ENCODE assay signal across 9 mouse cellular contexts in the genomic region with DNA sequence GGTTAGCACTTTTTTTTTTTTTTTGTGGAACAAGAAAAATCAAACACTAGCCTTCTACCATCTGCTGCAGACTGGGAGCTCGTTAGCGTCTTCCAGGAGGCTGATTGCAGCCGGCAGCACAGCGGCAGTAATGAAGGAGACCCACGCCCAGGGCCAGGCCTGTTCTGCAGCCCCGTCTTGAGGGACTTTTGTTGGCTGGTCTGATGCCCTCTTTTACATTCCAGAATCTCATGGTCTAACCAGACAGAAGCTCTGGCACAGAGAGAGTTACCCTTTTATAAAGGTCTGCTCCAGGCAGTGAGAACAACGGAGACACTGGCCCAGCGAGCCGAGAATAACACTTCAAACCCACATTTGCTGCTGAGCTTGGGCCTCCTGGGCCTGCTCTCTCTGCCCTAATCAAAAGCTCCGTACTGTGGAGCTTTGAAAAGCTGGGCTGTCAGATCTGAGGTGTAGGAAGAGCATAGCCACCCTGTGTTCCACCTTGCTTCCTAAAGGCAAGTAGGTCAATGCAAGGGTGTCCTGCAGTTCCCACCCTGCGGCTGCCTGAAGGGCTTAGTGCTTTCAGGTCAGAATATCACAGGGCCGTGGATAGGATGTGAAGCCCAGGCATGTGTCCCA.
DNase-seq lines count a peak whose midpoint lies in the region; ATAC-seq and TF ChIP-seq lines count a peak whose summit lies in the region.
"Had no signal": no experiment of that assay in that cellular context is flagged by ENCODE, and none has a peak within 500 bp of the region (broad histone marks: within the 10 kb centered on the region; RNA-seq: fewer than 3 reads in every experiment).

No protein-coding gene starts in this region.

- peak; percentile 46 to 57 for DNase-seq in cerebellum, adult 2 months
- no peak for DNase-seq in cerebellum, adult 9-11 months
- no peak for DNase-seq in embryonic facial prominence, embryonic 10.5 days (ENCODE audit: low spot score)
- DNase-seq in B cell, adult 2 months: no peak
- DNase-seq: liver, embryonic 13.5 days had no signal

- H3K4me3 ChIP-seq in cerebellum, adult 2 months (replicated peaks; ENCODE audit: insufficient read depth, low read depth, low read length): no peak overlapping the region
- no peak overlapping the region for H3K4me3 ChIP-seq in embryonic facial prominence, embryonic 10.5 days
- no peak overlapping the region for H3K4me3 ChIP-seq in hindbrain, embryonic 16.5 days (ENCODE audit: low read length)
- H3K4me3 ChIP-seq in neural tube, embryonic 13.5 days: no peak overlapping the region
- H3K4me3 ChIP-seq in kidney, embryonic 15.5 days (replicated peaks): no peak overlapping the region
- H3K4me3 ChIP-seq: liver, embryonic 13.5 days had no signal

- ATAC-seq in hindbrain, embryonic 16.5 days: no peak
- ATAC-seq in neural tube, embryonic 13.5 days (ENCODE audit: low read depth): no peak
- ATAC-seq in kidney, embryonic 15.5 days (replicated peaks; ENCODE audit: low FRiP score): no peak
- ATAC-seq in megakaryocyte progenitor cell, adult 5-6 weeks (replicated peaks; ENCODE audit: poor library complexity): no peak

- H3K4me2 ChIP-seq in hindbrain, embryonic 16.5 days (ENCODE audit: low read length): no peak overlapping the region
- H3K4me2 ChIP-seq in neural tube, embryonic 13.5 days: no peak overlapping the region
- no peak overlapping the region for H3K4me2 ChIP-seq in kidney, embryonic 15.5 days
- H3K4me2 ChIP-seq: liver, embryonic 13.5 days had no signal

- peak overlapping the region; percentile 38 for H3K9ac ChIP-seq in hindbrain, embryonic 16.5 days (ENCODE audit: low read depth, low read length)
- H3K9ac ChIP-seq in neural tube, embryonic 13.5 days: no peak overlapping the region
- no peak overlapping the region for H3K9ac ChIP-seq in kidney, embryonic 15.5 days
- H3K9ac ChIP-seq: liver, embryonic 13.5 days had no signal

- H3K36me3 ChIP-seq in embryonic facial prominence, embryonic 10.5 days (replicated peaks): no peaks in the 10 kb centered on the region
- no peaks in the 10 kb centered on the region for H3K36me3 ChIP-seq in hindbrain, embryonic 16.5 days (ENCODE audit: control insufficient read depth, insufficient read depth, low read length)
- no peaks in the 10 kb centered on the region for H3K36me3 ChIP-seq in neural tube, embryonic 13.5 days
- no peaks in the 10 kb centered on the region for H3K36me3 ChIP-seq in kidney, embryonic 15.5 days
- H3K36me3 ChIP-seq: liver, embryonic 13.5 days had no signal

- 19% methylated on average over 12 of the region's 12 CpGs for WGBS in cerebellum, adult 2 months
- WGBS in embryonic facial prominence, embryonic 10.5 days: 62% methylated on average over 12 of the region's 12 CpGs
- 27% methylated on average over 12 of the region's 12 CpGs for WGBS in hindbrain, embryonic 16.5 days
- WGBS in neural tube, embryonic 13.5 days: 25% methylated on average over 12 of the region's 12 CpGs
- WGBS in kidney, embryonic 15.5 days: 51% methylated on average over 12 of the region's 12 CpGs

- peaks cover 29% of the 10 kb centered on the region for H3K4me1 ChIP-seq in cerebellum, adult 2 months (ENCODE audit: control insufficient read depth, insufficient read depth, low read length)
- peaks cover 24% of the 10 kb centered on the region for H3K4me1 ChIP-seq in embryonic facial prominence, embryonic 10.5 days
- H3K4me1 ChIP-seq in hindbrain, embryonic 16.5 days (ENCODE audit: control insufficient read depth, insufficient read depth, low read depth, low read length): peaks cover 21% of the 10 kb centered on the region
- peaks cover 42% of the 10 kb centered on the region for H3K4me1 ChIP-seq in neural tube, embryonic 13.5 days (replicated peaks)
- peaks cover 7% of the 10 kb centered on the region for H3K4me1 ChIP-seq in kidney, embryonic 15.5 days

- no peak for TF ChIP-seq CTCF in cerebellum, adult 2 months (IDR thresholded peaks at IDR 0.05; ENCODE audit: borderline replicate concordance, insufficient read depth, low read depth, low read length)

- no peak for TF ChIP-seq POLR2A in cerebellum, adult 2 months (IDR thresholded peaks at IDR 0.05; ENCODE audit: borderline replicate concordance, insufficient read depth, low read length)

- H3K27ac ChIP-seq in cerebellum, adult 2 months (ENCODE audit: insufficient read depth, low read length): peak overlapping the region; percentile 77
- peak overlapping the region; percentile 44; the same call in 1 of the 2 replicates for H3K27ac ChIP-seq in embryonic facial prominence, embryonic 10.5 days (replicated peaks)
- H3K27ac ChIP-seq in hindbrain, embryonic 16.5 days (ENCODE audit: low read depth, low read length): peak overlapping the region; percentile 83
- peak overlapping the region; percentile 73 for H3K27ac ChIP-seq in neural tube, embryonic 13.5 days (replicated peaks)
- H3K27ac ChIP-seq in kidney, embryonic 15.5 days: no peak overlapping the region
- H3K27ac ChIP-seq: liver, embryonic 13.5 days had no signal

- H3K9me3 ChIP-seq in embryonic facial prominence, embryonic 10.5 days: no peaks in the 10 kb centered on the region
- no peaks in the 10 kb centered on the region for H3K9me3 ChIP-seq in hindbrain, embryonic 16.5 days (ENCODE audit: control insufficient read depth, low read length)
- H3K9me3 ChIP-seq in neural tube, embryonic 13.5 days: no peaks in the 10 kb centered on the region
- H3K9me3 ChIP-seq in kidney, embryonic 15.5 days (replicated peaks): no peaks in the 10 kb centered on the region
- H3K9me3 ChIP-seq: liver, embryonic 13.5 days had no signal

- H3K27me3 ChIP-seq in cerebellum, adult 2 months (ENCODE audit: control insufficient read depth, insufficient read depth, low read length): no peaks in the 10 kb centered on the region
- H3K27me3 ChIP-seq in embryonic facial prominence, embryonic 10.5 days (replicated peaks; ENCODE audit: low read depth, poor library complexity, severe bottlenecking): no peaks in the 10 kb centered on the region; the same call in 1 of the 2 replicates
- H3K27me3 ChIP-seq in hindbrain, embryonic 16.5 days (replicated peaks; ENCODE audit: control insufficient read depth, insufficient read depth, low read length): no peaks in the 10 kb centered on the region
- no peaks in the 10 kb centered on the region for H3K27me3 ChIP-seq in neural tube, embryonic 13.5 days
- no peaks in the 10 kb centered on the region for H3K27me3 ChIP-seq in kidney, embryonic 15.5 days
- H3K27me3 ChIP-seq: liver, embryonic 13.5 days had no signal

Comparison
In these comparisons a context has a peak if more than half of its experiments do, and no peak if none do; other contexts are left out.
1. DNase-seq: peak in cerebellum, adult 2 months (2 of 2); none in cerebellum, adult 9-11 months (single experiment), embryonic facial prominence, embryonic 10.5 days (single experiment) and B cell, adult 2 months (0 of 2).